ENCODE assay signal across 12 mouse cellular contexts in genomic region chr6:91798496-91798895, GRCm38 (mm10). TPM values are rescaled to one million over a fixed set of nuclear protein-coding genes. Genes with fewer than 3 reads are reported as not detected.
DNase-seq lines count a peak whose midpoint lies in the region; ATAC-seq lines count a peak whose summit lies in the region.
"Had no signal": no experiment of that assay in that cellular context is flagged by ENCODE, and none has a peak within 500 bp of the region (broad histone marks: within the 10 kb centered on the region; RNA-seq: fewer than 3 reads in every experiment).

No protein-coding gene starts in this region.

- H3K9ac ChIP-seq in forebrain, embryonic 16.5 days (replicated peaks; ENCODE audit: low read depth, low read length), result no peak overlapping the region
- no peak overlapping the region for H3K9ac ChIP-seq in forebrain, embryonic 14.5 days (ENCODE audit: low read length)
- H3K9ac ChIP-seq: embryonic facial prominence, embryonic 12.5 days; liver, embryonic 12.5 days; stomach, embryonic 15.5 days had no signal

- no peaks in the 10 kb centered on the region for H3K9me3 ChIP-seq in forebrain, embryonic 16.5 days (ENCODE audit: control insufficient read depth, low read length)
- H3K9me3 ChIP-seq in forebrain, embryonic 14.5 days (replicated peaks; ENCODE audit: control insufficient read depth, low read length), result no peaks in the 10 kb centered on the region
- no peaks in the 10 kb centered on the region for H3K9me3 ChIP-seq in forebrain, embryonic 10.5 days
- H3K9me3 ChIP-seq: embryonic facial prominence, embryonic 12.5 days; liver, embryonic 12.5 days; stomach, embryonic 15.5 days had no signal

- peak; percentile 31; the same call in 1 of the 2 replicates for ATAC-seq in forebrain, embryonic 16.5 days
- no peak for ATAC-seq in forebrain, embryonic 14.5 days
- ATAC-seq: liver, embryonic 12.5 days had no signal

- no peaks in the 10 kb centered on the region for H3K27me3 ChIP-seq in forebrain, embryonic 16.5 days (replicated peaks; ENCODE audit: control insufficient read depth, insufficient read depth, low read length)
- H3K27me3 ChIP-seq in forebrain, embryonic 14.5 days (replicated peaks; ENCODE audit: control insufficient read depth, insufficient read depth, low read length), result no peaks in the 10 kb centered on the region
- 0 out of 2 replicates have a peak, but pooled peaks cover 3% of the 10 kb centered on the region for H3K27me3 ChIP-seq in forebrain, embryonic 10.5 days (ENCODE audit: poor library complexity, severe bottlenecking)
- H3K27me3 ChIP-seq: embryonic facial prominence, embryonic 12.5 days; stomach, embryonic 15.5 days had no signal

- no peak for DNase-seq in forebrain, embryonic 14.5 days (ENCODE audit: low spot score)
- DNase-seq in left cerebral cortex, adult 18-20 months (ENCODE audit: low spot score in 2 of 2), result peak; percentile 28 to 42
- no peak for DNase-seq in left cerebral cortex, adult 11 months (ENCODE audit: low spot score)
- DNase-seq in cerebellum, postnatal 36 days, result peak; percentile 59 to 63
- DNase-seq in right cerebral cortex, postnatal 14 days, result peak; percentile 49
- no peak for DNase-seq in spleen, adult 12 weeks (ENCODE audit: low spot score)
- DNase-seq in forebrain, embryonic 10.5 days (ENCODE audit: extremely low spot score, low spot score), result no peak
- DNase-seq: heart, postnatal 10 days had no signal

- no peaks in the 10 kb centered on the region; the same call in 1 of the 2 replicates for H3K4me1 ChIP-seq in forebrain, embryonic 16.5 days (replicated peaks; ENCODE audit: control insufficient read depth, insufficient read depth, low read length)
- H3K4me1 ChIP-seq in forebrain, embryonic 14.5 days (ENCODE audit: control insufficient read depth, insufficient read depth, low read length), result no peaks in the 10 kb centered on the region
- peaks cover 14% of the 10 kb centered on the region for H3K4me1 ChIP-seq in forebrain, embryonic 10.5 days
- H3K4me1 ChIP-seq: liver, embryonic 12.5 days; stomach, embryonic 15.5 days had no signal

- H3K36me3 ChIP-seq in forebrain, embryonic 16.5 days (ENCODE audit: control insufficient read depth, insufficient read depth), result no peaks in the 10 kb centered on the region
- H3K36me3 ChIP-seq in forebrain, embryonic 14.5 days (ENCODE audit: control insufficient read depth, insufficient read depth, low read length), result no peaks in the 10 kb centered on the region
- H3K36me3 ChIP-seq in forebrain, embryonic 10.5 days (replicated peaks), result no peaks in the 10 kb centered on the region
- H3K36me3 ChIP-seq: embryonic facial prominence, embryonic 12.5 days; liver, embryonic 12.5 days; stomach, embryonic 15.5 days had no signal

- 65% methylated on average over 12 of the region's 12 CpGs for WGBS in forebrain, embryonic 16.5 days
- WGBS in forebrain, embryonic 14.5 days, result 74% methylated on average over 12 of the region's 12 CpGs
- WGBS in forebrain, embryonic 10.5 days, result 78% methylated on average over 12 of the region's 12 CpGs

- no peak overlapping the region for H3K27ac ChIP-seq in forebrain, embryonic 16.5 days (ENCODE audit: low read length)
- H3K27ac ChIP-seq in forebrain, embryonic 14.5 days (ENCODE audit: low read depth, low read length), result no peak overlapping the region
- H3K27ac ChIP-seq in forebrain, embryonic 10.5 days, result no peak overlapping the region
- H3K27ac ChIP-seq: embryonic facial prominence, embryonic 12.5 days; liver, embryonic 12.5 days; stomach, embryonic 15.5 days had no signal

- no peak overlapping the region for H3K4me2 ChIP-seq in forebrain, embryonic 16.5 days (ENCODE audit: low read length)
- H3K4me2 ChIP-seq in forebrain, embryonic 14.5 days (ENCODE audit: low read length), result no peak overlapping the region
- H3K4me2 ChIP-seq: embryonic facial prominence, embryonic 12.5 days; liver, embryonic 12.5 days; stomach, embryonic 15.5 days had no signal

- no peak overlapping the region for H3K4me3 ChIP-seq in forebrain, embryonic 16.5 days (replicated peaks; ENCODE audit: low read length)
- H3K4me3 ChIP-seq in forebrain, embryonic 14.5 days (ENCODE audit: low read depth, low read length), result no peak overlapping the region
- no peak overlapping the region for H3K4me3 ChIP-seq in forebrain, embryonic 10.5 days
- H3K4me3 ChIP-seq: embryonic facial prominence, embryonic 12.5 days; liver, embryonic 12.5 days; stomach, embryonic 15.5 days had no signal

RNA-seq across cellular contexts. Expression of gene Grip2, which starts 28.6 kb away (rescaled TPM):
- polyA plus RNA-seq in forebrain, embryonic 16.5 days (2015; fragmentation: Nextera tagmentation; extraction: Ambion mirVana), result 11.4 and 13.6 TPM in 2 replicates
- polyA plus RNA-seq in forebrain, embryonic 14.5 days (2014; fragmentation: Nextera tagmentation; extraction: Ambion mirVana), result 2.6 and 5.1 TPM in 2 replicates
- 10 to 100 TPM; 18.0 to 20.1 TPM for total RNA-seq in left cerebral cortex, adult 18-20 months (2021)
- polyA plus RNA-seq in forebrain, embryonic 10.5 days (2016; fragmentation: Nextera tagmentation; extraction: Ambion mirVana), result 0.32 and 0.46 TPM in 2 replicates

Comparison
In these comparisons a context has a peak if more than half of its experiments do, and no peak if none do; other contexts are left out.
1. DNase-seq: peak in left cerebral cortex, adult 18-20 months (2 of 2), cerebellum, postnatal 36 days (2 of 2) and right cerebral cortex, postnatal 14 days (single experiment); none in forebrain, embryonic 14.5 days (single experiment), left cerebral cortex, adult 11 months (single experiment), spleen, adult 12 weeks (single experiment) and forebrain, embryonic 10.5 days (single experiment).